Mouse (Mus musculus) layer of hippocampus, adult 2 months (tissue): ENCODE data around the gene Cct6b. TPM values are rescaled to one million over a fixed set of nuclear protein-coding genes. Genes with fewer than 3 reads are reported as not detected.
A peak's percentile ranks its signal among the peaks of the same experiment; 100 is the strongest.

Experiments used
- DNase-seq, 2 experiments: peaks; one replicate each; pipeline ENCODE4 v3.0.0; 2022; ENCODE audit warnings: low spot score in 2 of 2
- H3K27ac ChIP-seq: fragments of 200-600 bp; 2 replicates; pipeline ENCODE4 v1.8.1; 2022
- H3K4me3 ChIP-seq: fragments of 200-600 bp; 2 replicates; pipeline ENCODE4 v1.8.1; 2022; ENCODE audit warnings: mild to moderate bottlenecking
- CTCF ChIP-seq: fragments of 200-600 bp; conservative IDR thresholded peaks from 2 replicates; pipeline ENCODE4 v1.8.1; 2022; ENCODE audit warnings: antibody characterized with exemption, mild to moderate bottlenecking, moderate library complexity
- long read RNA-seq, 2 experiments: library from polyadenylated mRNA; stranded (forward); transcript quantifications; one replicate each; pipeline ENCODE4 v2.0.0; 2021; ENCODE audit warnings: borderline mapping rate in 2 of 2
- total RNA-seq, 2 experiments: library from RNA; stranded (reverse); gene quantifications; 2 replicates each; pipeline ENCODE4 v1.2.3; 2021

Gene Cct6b
- under 1 TPM; 0.18 to 0.44 TPM for total RNA-seq
- long read RNA-seq, experiment 1, result 0 reads
- long read RNA-seq, experiment 2, result 0 reads

DNA sequence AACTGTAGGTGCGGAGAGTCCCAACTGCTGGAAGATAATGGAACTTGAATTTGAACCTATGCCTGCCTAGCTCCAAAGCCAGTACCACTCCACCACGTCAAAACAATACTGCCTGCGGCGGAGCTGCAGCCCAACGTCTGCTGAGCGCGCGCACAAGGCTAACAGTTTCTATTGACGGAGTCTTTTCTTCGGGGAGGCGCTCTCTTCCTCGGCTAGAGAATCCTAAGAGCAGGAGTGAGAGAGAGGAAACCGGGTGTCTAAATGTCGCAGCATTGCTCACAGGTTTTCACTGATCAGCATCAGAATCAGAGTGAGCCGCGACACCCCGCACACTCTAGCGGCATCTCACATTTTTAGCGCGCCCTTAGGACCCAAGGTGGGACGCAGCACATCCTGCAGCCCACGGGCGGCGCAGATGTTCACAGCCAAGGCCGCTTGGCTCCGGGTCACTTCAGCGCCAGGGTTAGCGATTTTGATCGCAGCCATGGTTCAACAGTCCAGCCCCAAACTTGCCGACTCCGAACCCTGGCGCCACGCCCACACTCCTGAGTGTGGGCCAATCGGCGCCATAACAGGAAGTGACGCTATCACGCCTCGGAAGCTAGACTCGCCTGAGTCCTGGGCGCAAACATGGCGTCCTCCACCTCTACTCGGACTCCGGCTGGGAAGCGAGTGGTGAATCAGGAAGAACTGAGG lies at the start of gene Cct6b, which contains the start of gene Zfp830:
TSS of gene Cct6b (minus strand) at position 580 of the 696 bp plus-strand sequence.
TSS of gene Zfp830 (plus strand) at position 604 of the 696 bp plus-strand sequence.
- TF ChIP-seq CTCF, result peak; percentile 36; the same call in 1 of the 2 replicates
- DNase-seq, result peak; percentile 90 to 92
- Histone ChIP-seq H3K4me3 (peak within 1 kb of the TSS; percentile 98), H3K27ac (peak within 1 kb of the TSS; percentile 93)

DNA sequence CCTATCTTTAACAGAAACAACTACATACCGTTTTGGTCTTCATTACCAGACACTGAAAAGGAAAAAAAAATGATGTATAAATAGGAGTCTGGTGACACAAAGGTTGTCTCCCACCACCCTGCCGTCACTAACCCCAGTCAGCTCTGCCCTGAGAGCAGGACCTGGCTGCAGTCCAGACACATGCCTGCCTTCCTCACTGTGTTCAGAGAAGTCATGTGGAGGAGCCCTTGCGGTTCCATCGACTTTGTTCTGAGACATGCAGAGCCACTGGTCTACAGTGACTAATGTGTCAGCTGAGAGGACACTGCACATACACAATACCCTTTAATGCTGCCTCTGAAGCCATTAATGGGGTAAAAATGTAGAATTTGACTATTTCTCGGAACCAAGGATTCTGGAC lies 44.4 kb upstream of the Cct6b start:
- H3K4me3 ChIP-seq, result no peak overlapping the region
- peak overlapping the region; percentile 28 for H3K27ac ChIP-seq
- no peak for DNase-seq
- TF ChIP-seq CTCF, result no peak

GRCm38 (mm10) chr11:82807370-82807769 lies 43.2 kb upstream of the Cct6b start:
- H3K4me3 ChIP-seq, result no peak overlapping the region

DNA sequence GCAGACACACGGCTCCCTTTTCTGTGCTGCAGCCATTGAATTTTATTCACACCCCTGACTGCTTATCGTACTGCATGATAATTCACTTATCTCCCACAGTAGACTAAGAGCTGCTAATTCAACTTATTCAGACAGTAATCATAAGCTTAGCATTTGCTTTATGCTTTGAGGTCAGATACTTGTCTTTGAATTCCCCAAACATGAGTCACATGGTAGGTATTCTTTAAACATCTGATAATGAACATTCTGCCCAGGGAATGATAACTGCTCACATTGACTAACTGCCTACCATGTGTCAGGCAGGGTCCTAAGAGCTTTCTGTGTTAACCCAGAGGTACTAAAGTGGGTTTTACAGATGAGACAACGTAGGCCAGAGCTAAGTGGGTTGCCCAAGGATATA lies 42.5 kb upstream of the Cct6b start:
- H3K27ac ChIP-seq, result no peak overlapping the region; the same call in 1 of the 2 replicates
- H3K4me3 ChIP-seq, result no peak overlapping the region
- TF ChIP-seq CTCF, result no peak
- no peak for DNase-seq

More at GRCm38 (mm10) chr11:82807370-82807769, 43.2 kb upstream of the Cct6b start:
- TF ChIP-seq CTCF, result no peak
- no peak overlapping the region for H3K27ac ChIP-seq
- no peak for DNase-seq

- TF ChIP-seq CTCF, result no peak
- Histone ChIP-seq H3K4me3 (no peak overlapping the region), H3K27ac (no peak overlapping the region)
- DNase-seq, result no peak
Measured at GRCm38 (mm10) chr11:82783453-82783852, 19.3 kb upstream of the Cct6b start.

GRCm38 (mm10) chr11:82782197-82782596 lies 18.1 kb upstream of the Cct6b start:
- Histone ChIP-seq H3K4me3 (peak overlapping the region; percentile 98), H3K27ac (peak overlapping the region; percentile 96)
- DNase-seq, result no peak
- no peak for TF ChIP-seq CTCF

DNA sequence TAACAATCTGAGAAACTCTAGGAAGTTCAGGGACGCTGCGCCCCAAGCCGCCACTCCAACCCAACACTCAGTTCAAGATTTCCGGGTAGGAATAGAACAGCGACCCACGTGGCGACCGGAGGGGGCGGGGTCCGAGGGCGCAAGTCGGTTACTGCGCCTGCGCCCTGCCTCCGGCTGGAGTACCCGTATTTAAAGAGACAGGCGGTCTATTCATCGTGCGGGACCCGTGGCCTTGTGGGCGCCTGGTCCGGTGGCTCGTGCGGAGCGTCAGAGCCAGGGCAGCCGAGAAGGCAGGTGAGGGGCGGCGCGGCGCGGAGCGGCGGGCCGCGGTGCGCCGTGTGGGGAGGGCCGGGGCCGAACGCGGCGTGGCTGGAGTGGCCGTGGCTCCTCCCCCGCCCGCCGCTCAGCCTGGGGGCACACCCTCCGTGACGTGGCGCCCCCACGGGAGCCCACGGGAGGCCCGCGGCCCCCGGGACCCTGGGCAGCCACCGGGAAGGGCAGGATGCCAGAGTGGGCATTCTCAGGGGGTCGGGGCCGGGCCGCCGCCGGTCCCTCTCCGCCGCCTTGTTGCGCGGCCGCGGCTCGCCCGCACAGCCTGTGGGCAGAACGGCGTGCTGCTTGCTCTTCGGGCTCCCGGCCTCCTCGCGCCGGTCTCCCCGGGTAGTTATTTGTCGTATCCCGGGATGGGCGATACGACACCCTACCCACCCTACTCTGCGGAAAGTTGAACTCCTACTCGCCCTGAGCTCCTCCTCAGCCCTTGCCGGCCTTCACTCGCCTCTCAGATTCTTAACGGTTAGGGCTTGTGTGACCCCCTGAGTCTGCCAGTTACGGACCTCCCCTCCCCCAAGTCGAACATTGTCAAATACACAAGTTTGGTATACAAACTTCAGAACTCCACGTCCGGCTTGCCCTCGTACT lies 17.1 kb upstream of the Cct6b start, which contains the start of gene Lig3:
TSS of gene Lig3 (plus strand) at position 126 of the 921 bp plus-strand sequence.
- DNase-seq, result peak; percentile 92 to 94
- Histone ChIP-seq H3K4me3 (peak within 1 kb of the TSS; percentile 98), H3K27ac (peak within 1 kb of the TSS; percentile 96)
- peak; percentile 17; the same call in 1 of the 2 replicates for TF ChIP-seq CTCF

- peak overlapping the region; percentile 98 for H3K4me3 ChIP-seq
- DNase-seq, result no peak
- peak overlapping the region; percentile 96; the same call in 1 of the 2 replicates for H3K27ac ChIP-seq
- TF ChIP-seq CTCF, result no peak
Measured at GRCm38 (mm10) chr11:82780134-82780533, 16.0 kb upstream of the Cct6b start.

GRCm38 (mm10) chr11:82764438-82764924 lies 360 bp upstream of the Cct6b start:
- Histone ChIP-seq H3K27ac (peak overlapping the region; percentile 93), H3K4me3 (peak overlapping the region; percentile 98)
- DNase-seq, result no peak
- TF ChIP-seq CTCF, result no peak

GRCm38 (mm10) chr11:82763261-82763660 lies 860 bp downstream of the Cct6b start:
- peak overlapping the region; percentile 98 for H3K4me3 ChIP-seq
- DNase-seq, result no peak
- peak overlapping the region; percentile 93 for H3K27ac ChIP-seq
- no peak for TF ChIP-seq CTCF

GRCm38 (mm10) chr11:82762286-82762829 lies 1.8 kb downstream of the Cct6b start:
- no peak for DNase-seq
- peak; percentile 63 for TF ChIP-seq CTCF
- H3K4me3 ChIP-seq, result no peak overlapping the region

DNA sequence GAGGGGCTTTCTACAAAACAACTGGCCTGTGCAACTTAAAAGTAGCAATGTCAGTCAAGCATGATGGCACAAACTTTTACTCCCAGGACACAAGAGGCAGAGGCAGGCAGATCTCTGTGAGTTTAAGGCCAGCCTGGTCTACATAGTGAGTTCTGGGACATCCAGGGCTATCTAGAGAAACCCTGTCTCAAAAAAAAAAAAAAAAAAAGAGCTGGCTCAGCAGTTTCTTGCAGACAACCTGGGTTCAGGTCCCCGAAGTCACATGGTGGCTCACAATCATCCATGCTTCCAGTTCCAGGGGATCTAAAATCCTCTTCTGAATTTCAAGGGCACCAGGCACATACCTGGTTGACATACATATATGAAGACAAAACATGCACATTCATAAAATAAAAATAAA lies 8.2 kb downstream of the Cct6b start:
- no peak for TF ChIP-seq CTCF
- no peak overlapping the region for H3K27ac ChIP-seq
- H3K4me3 ChIP-seq, result no peak overlapping the region
- no peak for DNase-seq

More at GRCm38 (mm10) chr11:82762286-82762829, 1.8 kb downstream of the Cct6b start:
- no peak overlapping the region for H3K27ac ChIP-seq
